In the genomic region with DNA sequence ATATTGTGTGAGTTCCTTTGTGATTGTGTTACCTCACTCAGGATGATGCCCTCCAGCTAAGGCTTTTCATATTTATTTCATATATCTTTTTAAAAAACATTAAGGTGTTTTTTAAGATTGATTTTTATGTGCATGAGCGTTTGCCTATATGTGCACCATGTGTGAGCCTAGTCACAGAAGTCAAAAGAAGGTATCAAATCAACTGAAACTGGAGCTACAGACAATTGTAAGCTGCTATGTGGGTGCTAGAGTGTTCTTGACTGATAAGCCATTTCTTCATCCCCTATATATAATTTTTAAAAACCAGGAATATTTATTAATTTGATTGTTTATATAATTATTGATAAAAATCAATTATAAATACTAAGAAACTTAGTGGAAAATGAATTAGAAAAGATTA, we compare ENCODE assay signal across 28 mouse cellular contexts.
"Had no signal": no experiment of that assay in that cellular context is flagged by ENCODE, and none has a peak within 500 bp of the region (broad histone marks: within the 10 kb centered on the region; RNA-seq: fewer than 3 reads in every experiment).

No protein-coding gene starts in this region.

- DNase-seq: cerebellum, adult 2 months; cerebellum, adult 8-10 months; cerebellum, adult 9-10 months; cerebellum, adult 9-11 months; cerebellum, postnatal 10 days; cerebellum, postnatal 14 days; cerebellum, postnatal 25 days; cerebellum, postnatal 36 days; embryo, embryonic 11 days; forebrain, postnatal 0 days; gastrocnemius, adult 2 months; gastrocnemius, postnatal 10 days; gastrocnemius, postnatal 14 days; gastrocnemius, postnatal 25 days; gastrocnemius, postnatal 36 days; heart, adult 18-20 months; heart, adult 2 months had no signal

- H3K27ac ChIP-seq: embryonic facial prominence, embryonic 10.5 days; embryonic facial prominence, embryonic 12.5 days; embryonic facial prominence, embryonic 13.5 days; embryonic facial prominence, embryonic 15.5 days; forebrain, embryonic 10.5 days; forebrain, embryonic 12.5 days; forebrain, embryonic 13.5 days; forebrain, embryonic 15.5 days; gastrocnemius, adult 2 months; heart, adult 2 months had no signal

- H3K4me2 ChIP-seq: embryonic facial prominence, embryonic 12.5 days; embryonic facial prominence, embryonic 13.5 days; embryonic facial prominence, embryonic 15.5 days; forebrain, embryonic 12.5 days; forebrain, embryonic 13.5 days; forebrain, embryonic 15.5 days had no signal

- H3K36me3 ChIP-seq: embryonic facial prominence, embryonic 10.5 days; embryonic facial prominence, embryonic 12.5 days; embryonic facial prominence, embryonic 13.5 days; embryonic facial prominence, embryonic 15.5 days; forebrain, embryonic 10.5 days; forebrain, embryonic 12.5 days; forebrain, embryonic 15.5 days had no signal

- H3K27me3 ChIP-seq: embryonic facial prominence, embryonic 12.5 days; embryonic facial prominence, embryonic 13.5 days; embryonic facial prominence, embryonic 15.5 days; forebrain, embryonic 12.5 days; forebrain, embryonic 13.5 days; forebrain, embryonic 15.5 days had no signal

- ATAC-seq: forebrain, embryonic 13.5 days; forebrain, embryonic 14.5 days; forebrain, embryonic 15.5 days; forebrain, embryonic 16.5 days; forebrain, postnatal 0 days had no signal

- H3K4me3 ChIP-seq: embryonic facial prominence, embryonic 10.5 days; embryonic facial prominence, embryonic 12.5 days; embryonic facial prominence, embryonic 13.5 days; embryonic facial prominence, embryonic 15.5 days; erythroblast, embryonic 14.5 days; forebrain, embryonic 10.5 days; forebrain, embryonic 12.5 days; forebrain, embryonic 13.5 days; forebrain, embryonic 15.5 days; gastrocnemius, adult 2 months; heart, adult 2 months had no signal

- H3K9ac ChIP-seq: embryonic facial prominence, embryonic 12.5 days; embryonic facial prominence, embryonic 13.5 days; embryonic facial prominence, embryonic 15.5 days; forebrain, embryonic 12.5 days; forebrain, embryonic 13.5 days; forebrain, embryonic 15.5 days; forebrain, postnatal 0 days had no signal

- H3K9me3 ChIP-seq: embryonic facial prominence, embryonic 10.5 days; embryonic facial prominence, embryonic 12.5 days; embryonic facial prominence, embryonic 13.5 days; embryonic facial prominence, embryonic 15.5 days; forebrain, embryonic 10.5 days; forebrain, embryonic 12.5 days; forebrain, embryonic 13.5 days; forebrain, embryonic 15.5 days had no signal
